Mouse (Mus musculus) liver, embryonic 13.5 days (tissue): ENCODE measurements around the gene Jmy. TPM values are rescaled to one million over a fixed set of nuclear protein-coding genes. Genes with fewer than 3 reads are reported as not detected.

ENCODE experiments used
- ATAC-seq: fragments of 200-750 bp; cut with Nextera tagmentation; 2 replicates; pipeline ENCODE4 v1.8.0; 2017; ENCODE audit warnings: low read depth, mild to moderate bottlenecking, moderate number of reproducible peaks, moderate library complexity
- DNase-seq: peaks from one replicate; pipeline ENCODE4 v3.0.0; 2022
- H3K27ac ChIP-seq: fragments of 300-500 bp; sonication (generic); 2 replicates; pipeline ENCODE4 v1.5.1; 2015; ENCODE audit warnings: moderate library complexity, mild to moderate bottlenecking, inconsistent platforms
- H3K27me3 ChIP-seq: fragments of 300-500 bp; sonication (generic); 2 replicates; pipeline ENCODE4 v1.6.1; 2015; ENCODE audit warnings: mild to moderate bottlenecking, inconsistent platforms
- H3K36me3 ChIP-seq: fragments of 300-500 bp; sonication (generic); 2 replicates; pipeline ENCODE4 v1.6.1; 2015; ENCODE audit warnings: mild to moderate bottlenecking, inconsistent platforms
- H3K4me1 ChIP-seq: fragments of 300-500 bp; sonication (generic); replicated peaks from 2 replicates; pipeline ENCODE4 v1.6.1; 2015; ENCODE audit warnings: inconsistent platforms
- H3K4me2 ChIP-seq: fragments of 300-500 bp; sonication (generic); 2 replicates; pipeline ENCODE4 v1.6.1; 2015; ENCODE audit warnings: inconsistent platforms, mild to moderate bottlenecking, moderate library complexity
- H3K4me3 ChIP-seq: fragments of 300-500 bp; sonication (generic); replicated peaks from 2 replicates; pipeline ENCODE4 v1.5.1; 2015; ENCODE audit warnings: mild to moderate bottlenecking, inconsistent platforms
- H3K9ac ChIP-seq: fragments of 300-500 bp; sonication (generic); 2 replicates; pipeline ENCODE4 v1.6.1; 2015; ENCODE audit warnings: mild to moderate bottlenecking, inconsistent platforms
- H3K9me3 ChIP-seq: fragments of 300-500 bp; sonication (generic); replicated peaks from 2 replicates; pipeline ENCODE4 v1.6.1; 2016; ENCODE audit warnings: inconsistent platforms
- WGBS: fragments of 180-500 bp; shearing (Covaris S2); methylation state at CpG from one replicate; pipeline ENCODE4 v1.1.7; 2015; ENCODE audit not compliant: insufficient replicate concordance; 5-methylcytosine and 5-hydroxymethylcytosine counted together
- polyA plus RNA-seq: library from polyadenylated mRNA; unstranded; fragments of >200 nt; fragmentation: Nextera tagmentation; extraction: Ambion mirVana; gene quantifications from 2 replicates; pipeline ENCODE4 v1.2.1, GENCODE M21; 2015

Gene Jmy
- polyA plus RNA-seq, 1 experiment from 2014 or later, result 2.7 TPM

DNA sequence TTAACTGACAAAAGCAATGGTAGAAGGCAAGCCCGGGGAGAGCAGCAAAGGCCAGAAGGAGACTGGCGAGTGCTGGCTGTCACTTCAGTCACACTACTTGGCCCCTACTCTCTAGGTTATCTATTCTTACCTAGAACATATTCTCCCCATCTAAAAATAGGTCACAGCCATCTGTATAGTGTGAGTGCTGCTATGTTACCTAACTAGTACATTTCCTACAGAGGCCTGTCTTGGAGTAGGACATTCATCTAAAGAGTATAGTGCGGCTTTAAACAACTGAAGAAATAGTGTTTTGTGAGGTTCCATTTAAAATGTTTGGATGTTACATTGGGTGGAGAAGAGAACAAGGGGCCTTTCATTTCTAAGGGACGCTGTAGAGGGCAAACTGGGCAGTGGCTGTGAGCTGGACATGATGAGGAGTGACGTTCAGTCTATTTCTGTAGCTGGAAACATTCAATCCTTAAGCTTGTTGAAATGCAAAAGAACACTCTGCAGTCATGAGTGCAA, 99.8 kb downstream of the Jmy start:
- Histone ChIP-seq H3K27me3 (no peaks in the 10 kb centered on the region), H3K9me3 (0 out of 2 replicates have a peak, but pooled peaks cover 3% of the 10 kb centered on the region), H3K9ac (no peak overlapping the region), H3K27ac (peak overlapping the region; percentile 54; the same call in 1 of the 2 replicates), H3K4me2 (no peak overlapping the region), H3K4me3 (no peak overlapping the region), H3K36me3 (peaks cover 23% of the 10 kb centered on the region), H3K4me1 (peaks cover 6% of the 10 kb centered on the region)
- ATAC-seq (peak; percentile 74), DNase-seq (no peak)
- 78% methylated on average over 5 of the region's 5 CpGs for WGBS

GRCm38 (mm10) chr13:93389242-93389625, 110.4 kb downstream of the Jmy start:
- 34% methylated on average over 2 of the region's 2 CpGs for WGBS
- Histone ChIP-seq H3K27me3 (no peaks in the 10 kb centered on the region), H3K9ac (peak overlapping the region; percentile 61), H3K36me3 (no peaks in the 10 kb centered on the region), H3K4me1 (peaks cover 56% of the 10 kb centered on the region), H3K9me3 (no peaks in the 10 kb centered on the region), H3K4me2 (peak overlapping the region; percentile 58), H3K27ac (peak overlapping the region; percentile 97), H3K4me3 (no peak overlapping the region)
- no peak for ATAC-seq
- no peak for DNase-seq

DNA sequence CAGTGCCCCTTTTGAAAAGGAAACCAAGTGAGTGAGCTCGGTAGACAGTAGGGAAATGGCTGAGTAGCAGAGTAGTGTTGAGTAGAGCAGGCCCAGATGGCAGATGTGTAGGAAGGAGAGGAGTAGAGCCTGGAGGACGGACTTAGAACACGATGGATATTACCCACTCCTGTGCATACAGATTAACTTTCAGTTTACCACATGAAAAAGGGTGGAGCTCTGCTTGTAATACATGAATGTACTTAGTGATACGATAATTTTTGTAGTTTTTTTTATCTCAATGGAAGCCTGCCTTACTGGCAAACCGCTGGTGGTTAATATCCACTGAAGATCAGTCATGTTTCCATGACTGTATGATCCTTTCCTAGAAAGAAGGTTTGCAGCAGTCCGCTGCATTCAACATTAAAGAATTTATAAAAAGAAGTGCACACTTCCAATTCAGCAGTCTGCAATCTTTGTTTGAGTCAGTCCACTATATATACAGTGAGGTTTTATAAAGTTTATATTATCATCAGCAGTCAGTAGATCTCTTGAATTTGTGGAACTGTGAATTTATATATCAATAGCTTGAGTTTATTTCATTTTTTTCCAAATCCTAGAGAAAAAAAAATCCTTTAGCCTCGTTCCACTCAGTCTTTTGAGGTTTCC, 110.9 kb downstream of the Jmy start:
- Histone ChIP-seq H3K4me2 (peak overlapping the region; percentile 58), H3K9ac (peak overlapping the region; percentile 61), H3K27ac (peak overlapping the region; percentile 97), H3K36me3 (no peaks in the 10 kb centered on the region), H3K27me3 (no peaks in the 10 kb centered on the region), H3K9me3 (no peaks in the 10 kb centered on the region), H3K4me1 (peaks cover 58% of the 10 kb centered on the region), H3K4me3 (no peak overlapping the region; the same call in 1 of the 2 replicates)
- peak; percentile 64 for DNase-seq
- 21% methylated on average over 7 of the region's 7 CpGs for WGBS
- ATAC-seq, result peak; percentile 99

GRCm38 (mm10) chr13:93387440-93387839, 112.2 kb downstream of the Jmy start:
- Histone ChIP-seq H3K4me2 (no peak overlapping the region), H3K4me1 (peaks cover 66% of the 10 kb centered on the region), H3K9ac (peak overlapping the region; percentile 57), H3K9me3 (no peaks in the 10 kb centered on the region), H3K27ac (peak overlapping the region; percentile 97), H3K4me3 (no peak overlapping the region), H3K36me3 (no peaks in the 10 kb centered on the region), H3K27me3 (no peaks in the 10 kb centered on the region)
- 84% methylated on average over 5 of the region's 5 CpGs for WGBS
- DNase-seq (no peak), ATAC-seq (no peak)

DNA sequence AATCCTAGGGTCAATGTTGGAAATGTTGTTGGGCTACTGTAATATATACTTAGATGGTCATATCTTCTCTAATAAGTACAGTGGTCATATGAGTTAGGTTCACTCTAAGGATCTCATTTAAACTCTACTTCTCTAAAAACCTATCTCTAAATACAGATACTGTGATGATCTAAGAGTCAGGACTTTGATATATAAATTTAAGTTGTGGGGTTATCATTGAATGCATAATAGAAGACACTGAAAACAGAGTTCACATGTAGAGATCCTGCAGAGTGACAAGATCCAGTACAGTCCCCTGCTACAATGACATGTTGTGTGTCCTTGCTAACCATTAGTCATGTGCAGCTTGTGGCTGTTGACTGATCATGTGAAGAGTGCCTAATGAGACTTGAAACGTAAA, 114.5 kb downstream of the Jmy start:
- H3K9ac ChIP-seq, result no peak overlapping the region
- DNase-seq (no peak), ATAC-seq (no peak)
- H3K27me3 ChIP-seq, result no peaks in the 10 kb centered on the region
- peak overlapping the region; percentile 93; the same call in 1 of the 2 replicates for H3K27ac ChIP-seq
- no peak overlapping the region for H3K4me3 ChIP-seq
- H3K4me1 ChIP-seq, result peaks cover 77% of the 10 kb centered on the region
- H3K36me3 ChIP-seq, result no peaks in the 10 kb centered on the region
- no peak overlapping the region for H3K4me2 ChIP-seq
- H3K9me3 ChIP-seq, result no peaks in the 10 kb centered on the region
- WGBS, result 66% methylated on average over 1 of the region's 1 CpGs

GRCm38 (mm10) chr13:93384481-93384880, 115.1 kb downstream of the Jmy start:
- peak overlapping the region; percentile 93 for H3K27ac ChIP-seq
- H3K4me1 ChIP-seq, result peaks cover 76% of the 10 kb centered on the region

GRCm38 (mm10) chr13:93383620-93384019, 116.0 kb downstream of the Jmy start:
- H3K4me1 ChIP-seq, result peaks cover 79% of the 10 kb centered on the region
- peak overlapping the region; percentile 93 for H3K27ac ChIP-seq
- ATAC-seq (no peak), DNase-seq (no peak)
- no peaks in the 10 kb centered on the region for H3K36me3 ChIP-seq
- H3K4me2 ChIP-seq, result no peak overlapping the region
- H3K9ac ChIP-seq, result peak overlapping the region; percentile 31; the same call in 1 of the 2 replicates
- H3K27me3 ChIP-seq, result no peaks in the 10 kb centered on the region
- 80% methylated on average over 2 of the region's 2 CpGs for WGBS
- H3K9me3 ChIP-seq, result no peaks in the 10 kb centered on the region
- no peak overlapping the region for H3K4me3 ChIP-seq

More at GRCm38 (mm10) chr13:93384481-93384880, 115.1 kb downstream of the Jmy start:
- Histone ChIP-seq H3K4me2 (no peak overlapping the region), H3K36me3 (no peaks in the 10 kb centered on the region), H3K9me3 (no peaks in the 10 kb centered on the region), H3K9ac (no peak overlapping the region; the same call in 1 of the 2 replicates), H3K4me3 (no peak overlapping the region), H3K27me3 (no peaks in the 10 kb centered on the region)
- WGBS, result 61% methylated on average over 1 of the region's 1 CpGs
- no peak for DNase-seq
- no peak for ATAC-seq

- Histone ChIP-seq H3K36me3 (no peaks in the 10 kb centered on the region), H3K27me3 (no peaks in the 10 kb centered on the region), H3K27ac (peak overlapping the region; percentile 93), H3K9ac (peak overlapping the region; percentile 40), H3K4me2 (no peak overlapping the region), H3K9me3 (no peaks in the 10 kb centered on the region), H3K4me3 (no peak overlapping the region), H3K4me1 (peaks cover 83% of the 10 kb centered on the region)
- peak; percentile 25; the same call in 1 of the 2 replicates for ATAC-seq
- 40% methylated on average over 5 of the region's 5 CpGs for WGBS
- DNase-seq, result no peak
Observed at GRCm38 (mm10) chr13:93383092-93383491, 116.5 kb downstream of the Jmy start.

DNA sequence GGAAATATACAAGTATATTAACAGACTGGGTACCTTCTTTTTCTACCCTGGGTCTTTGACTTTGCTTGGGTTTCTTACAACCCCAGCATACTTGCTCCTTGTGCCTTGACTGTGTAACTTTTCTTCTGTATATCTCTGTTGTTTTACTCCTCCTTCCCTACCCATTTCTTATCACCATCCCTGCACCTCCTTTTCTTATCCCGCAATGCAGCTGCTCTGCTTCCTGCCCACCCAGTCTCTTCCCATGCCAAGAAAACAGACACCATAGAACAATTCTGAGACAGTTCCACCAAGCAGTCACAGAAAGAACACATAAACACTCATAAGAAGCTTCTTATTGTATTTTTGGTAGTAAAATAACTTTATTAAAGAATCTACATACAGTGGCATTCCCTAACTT, 118.3 kb downstream of the Jmy start:
- Histone ChIP-seq H3K9ac (peak overlapping the region; percentile 66), H3K4me3 (no peak overlapping the region), H3K36me3 (no peaks in the 10 kb centered on the region), H3K27me3 (no peaks in the 10 kb centered on the region), H3K9me3 (no peaks in the 10 kb centered on the region), H3K27ac (peak overlapping the region; percentile 93), H3K4me1 (peaks cover 80% of the 10 kb centered on the region), H3K4me2 (peak overlapping the region; percentile 52)
- DNase-seq, result peak; percentile 72
- WGBS, result 5% methylated on average over 1 of the region's 1 CpGs
- peak; percentile 91 for ATAC-seq

- Histone ChIP-seq H3K9ac (peak overlapping the region; percentile 66), H3K27ac (peak overlapping the region; percentile 93), H3K4me1 (peaks cover 77% of the 10 kb centered on the region), H3K4me2 (peak overlapping the region; percentile 39), H3K36me3 (no peaks in the 10 kb centered on the region), H3K9me3 (no peaks in the 10 kb centered on the region), H3K4me3 (no peak overlapping the region), H3K27me3 (no peaks in the 10 kb centered on the region)
- 40% methylated on average over 8 of the region's 8 CpGs for WGBS
- DNase-seq (peak; percentile 43), ATAC-seq (peak; percentile 75)
Observed at GRCm38 (mm10) chr13:93380399-93381063, 119.1 kb downstream of the Jmy start.
